Mouse (Mus musculus): ENCODE measurements around the gene Psapl1.

GRCm38 (mm10) chr5:36248022-36248421 is 44.2 kb downstream of the Psapl1 start:
- TF ChIP-seq CTCF (IDR thresholded peaks at IDR 0.05; ENCODE audit: extremely low read depth, insufficient read depth, low read length) (no peak), POLR2A (IDR thresholded peaks at IDR 0.05; ENCODE audit: extremely low read depth, insufficient read depth, low read length) (no peak)
